Mouse (Mus musculus) A20 (cell line): ENCODE data around the gene Klb.

ENCODE experiments used
- DNase-seq: peaks from one replicate; pipeline ENCODE4 v3.0.0-alpha.2; 2011; ENCODE audit warnings: low read depth, low spot score

Klb gene

GRCm38 (mm10) chr5:65348168-65348567 is at the start of gene Klb:
Gene Klb, plus strand, starts transcription at chr5:65348314.
- no peak for DNase-seq

GRCm38 (mm10) chr5:65299623-65300022 is 48.5 kb upstream of the Klb start:
- DNase-seq = peak; percentile 58

GRCm38 (mm10) chr5:65300121-65300520 is 48.0 kb upstream of the Klb start:
- DNase-seq = peak; percentile 36

GRCm38 (mm10) chr5:65305516-65305915 is 42.6 kb upstream of the Klb start:
- no peak for DNase-seq

GRCm38 (mm10) chr5:65308208-65308607 is 39.9 kb upstream of the Klb start:
- DNase-seq = no peak

GRCm38 (mm10) chr5:65308866-65309265 is 39.2 kb upstream of the Klb start:
- DNase-seq = no peak

GRCm38 (mm10) chr5:65319176-65319575 is 28.9 kb upstream of the Klb start:
- DNase-seq = no peak

- peak; percentile 89 for DNase-seq
Measured at GRCm38 (mm10) chr5:65322165-65322564, 25.9 kb upstream of the Klb start.

GRCm38 (mm10) chr5:65324271-65324670 is 23.8 kb upstream of the Klb start:
- no peak for DNase-seq

GRCm38 (mm10) chr5:65324758-65325355 is 23.3 kb upstream of the Klb start:
- no peak for DNase-seq

- DNase-seq = peak; percentile 85
Measured at GRCm38 (mm10) chr5:65326212-65326611, 21.9 kb upstream of the Klb start.

- peak; percentile 78 for DNase-seq
Measured at GRCm38 (mm10) chr5:65329971-65330370, 18.1 kb upstream of the Klb start.

- no peak for DNase-seq
Measured at GRCm38 (mm10) chr5:65334788-65335187, 13.3 kb upstream of the Klb start.

GRCm38 (mm10) chr5:65335298-65336074 is 12.6 kb upstream of the Klb start, which contains the start of gene Rfc1:
Gene Rfc1, minus strand, starts transcription at chr5:65335670.
- peak; percentile 95 for DNase-seq

GRCm38 (mm10) chr5:65336075-65336355 is 12.1 kb upstream of the Klb start:
- no peak for DNase-seq

GRCm38 (mm10) chr5:65338394-65338793 is 9.7 kb upstream of the Klb start:
- DNase-seq = peak; percentile 46

- DNase-seq = no peak
Measured at GRCm38 (mm10) chr5:65340167-65340566, 7.9 kb upstream of the Klb start.

- DNase-seq = no peak
Measured at GRCm38 (mm10) chr5:65350508-65350907, 2.4 kb downstream of the Klb start.

GRCm38 (mm10) chr5:65354097-65354496 is 6.0 kb downstream of the Klb start:
- DNase-seq = no peak

GRCm38 (mm10) chr5:65354985-65355384 is 6.9 kb downstream of the Klb start:
- peak; percentile 35 for DNase-seq

- DNase-seq = no peak
Measured at GRCm38 (mm10) chr5:65356851-65357250, 8.7 kb downstream of the Klb start.

GRCm38 (mm10) chr5:65357771-65358170 is 9.7 kb downstream of the Klb start:
- DNase-seq = no peak

- no peak for DNase-seq
Measured at GRCm38 (mm10) chr5:65367837-65368236, 19.7 kb downstream of the Klb start.
